Mouse (Mus musculus): ENCODE results near the gene Slc27a5. TPM values are rescaled to one million over a fixed set of nuclear protein-coding genes. Genes with fewer than 3 reads are reported as not detected.
A peak's percentile ranks its signal among the peaks of the same experiment; 100 is the strongest.

The Slc27a5 gene
- total and polyA plus RNA-seq, 3 experiments: 0.22 TPM; not detected in 2

DNA sequence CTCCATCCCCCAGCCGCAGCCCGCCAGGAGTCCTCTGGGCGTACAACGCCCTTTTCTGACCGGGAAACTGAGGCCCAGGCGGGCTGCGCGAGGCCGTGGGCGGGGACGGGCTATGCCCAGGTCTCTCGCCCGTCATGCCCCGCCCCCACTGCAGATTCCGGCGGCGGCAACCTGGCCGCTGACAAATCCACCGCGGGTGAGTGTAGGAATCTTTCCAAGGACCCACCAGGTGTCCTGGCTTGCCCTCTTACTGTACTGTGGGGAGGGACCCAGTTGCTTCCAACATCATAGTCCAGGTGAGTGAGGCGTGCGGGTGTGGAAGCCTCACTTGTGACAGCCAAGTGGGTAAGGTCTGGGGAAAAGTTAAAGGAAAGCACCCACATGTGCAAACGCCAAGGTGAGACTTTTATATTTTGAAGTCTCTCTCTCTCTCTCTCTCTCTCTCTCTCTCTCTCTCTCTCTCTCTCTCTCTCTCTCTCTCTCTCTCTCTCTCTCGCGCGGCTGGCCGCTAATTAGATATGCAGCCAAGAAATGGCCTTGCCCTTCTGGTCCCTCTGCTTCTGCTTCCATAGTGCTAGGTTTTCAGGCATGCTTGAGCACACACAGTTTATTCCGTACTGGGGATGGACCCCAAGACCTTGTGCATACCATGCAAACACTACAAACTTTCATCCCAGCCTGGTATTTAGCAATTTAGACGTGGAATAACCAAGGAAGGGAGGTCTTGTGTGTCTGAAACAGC, 31.7 kb downstream of the Slc27a5 start:
- TF ChIP-seq POLR2AphosphoS5 (IDR thresholded peaks at IDR 0.05; ENCODE audit: insufficient replicate concordance, low read depth, low read length) (no peak), TAL1 (conservative IDR thresholded peaks at IDR 0.05; ENCODE audit: low read depth, low read length) (no peak), CTCF (IDR thresholded peaks at IDR 0.05; ENCODE audit: low read depth, low read length) (no peak), GATA1 (IDR thresholded peaks at IDR 0.05; ENCODE audit: borderline replicate concordance, low read length) (no peak), GATA2 (IDR thresholded peaks at IDR 0.05; ENCODE audit: borderline replicate concordance, low read depth, low read length) (no peak)
- peaks cover 24% of the 10 kb centered on the region for H3K4me1 ChIP-seq (ENCODE audit: insufficient read depth, low read depth, low read length)
- DNase-seq (ENCODE audit: low spot score) (peak; percentile 40), ATAC-seq (ENCODE audit: extremely low read depth, insufficient number of reproducible peaks, low FRiP score, poor library complexity, severe bottlenecking) (0 out of 2 replicates have a peak, but pooled peaks have one; percentile 23)
- H3K36me3 ChIP-seq (replicated peaks): peaks cover 31% of the 10 kb centered on the region
- H3K4me3 ChIP-seq (ENCODE audit: low read depth, low read length): peak overlapping the region; percentile 87
- H3K27me3 ChIP-seq (ENCODE audit: insufficient read depth, low read length): no peaks in the 10 kb centered on the region
- no peaks in the 10 kb centered on the region for H3K9me3 ChIP-seq (replicated peaks)

DNA sequence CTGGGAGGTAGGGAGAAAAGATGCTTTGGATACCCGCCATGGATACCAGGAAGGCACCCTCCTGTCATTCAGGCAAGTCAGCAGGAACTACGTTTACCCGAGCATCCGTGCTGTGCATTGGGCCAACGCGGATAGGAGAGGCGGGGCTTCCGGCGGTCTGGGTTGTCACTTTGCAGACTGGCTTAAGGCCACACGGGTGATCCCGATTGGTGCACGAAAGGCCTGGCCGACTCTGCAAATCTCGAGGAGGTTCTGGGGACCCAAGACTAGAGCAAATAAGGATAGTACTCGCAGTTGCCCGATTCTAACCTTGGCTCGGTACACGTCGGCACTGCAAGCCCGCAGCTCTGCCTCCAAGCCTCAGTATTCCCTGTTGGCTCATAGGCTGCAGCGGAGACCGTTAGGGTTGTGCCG, 32.3 kb downstream of the Slc27a5 start, which contains the start of gene Zfp324:
Zfp324 (plus strand) TSS at position 161 of the 414 bp plus-strand sequence.
- H3K4me1 ChIP-seq (ENCODE audit: insufficient read depth, low read depth, low read length): peaks cover 24% of the 10 kb centered on the region
- no peaks in the 10 kb centered on the region for H3K9me3 ChIP-seq (replicated peaks)
- DNase-seq (ENCODE audit: low spot score): peak; percentile 96
- H3K36me3 ChIP-seq (replicated peaks): peaks cover 25% of the 10 kb centered on the region
- no peaks in the 10 kb centered on the region for H3K27me3 ChIP-seq (ENCODE audit: insufficient read depth, low read length)
- peak within 1 kb of the TSS; percentile 87 for H3K4me3 ChIP-seq (ENCODE audit: low read depth, low read length)
- TF ChIP-seq GATA1 (IDR thresholded peaks at IDR 0.05; ENCODE audit: borderline replicate concordance, low read length) (no peak), GATA2 (IDR thresholded peaks at IDR 0.05; ENCODE audit: borderline replicate concordance, low read depth, low read length) (no peak), POLR2AphosphoS5 (IDR thresholded peaks at IDR 0.05; ENCODE audit: insufficient replicate concordance, low read depth, low read length) (no peak), CTCF (IDR thresholded peaks at IDR 0.05; ENCODE audit: low read depth, low read length) (no peak), TAL1 (conservative IDR thresholded peaks at IDR 0.05; ENCODE audit: low read depth, low read length) (no peak)
- peak; percentile 98 for ATAC-seq (ENCODE audit: extremely low read depth, insufficient number of reproducible peaks, low FRiP score, poor library complexity, severe bottlenecking)

DNA sequence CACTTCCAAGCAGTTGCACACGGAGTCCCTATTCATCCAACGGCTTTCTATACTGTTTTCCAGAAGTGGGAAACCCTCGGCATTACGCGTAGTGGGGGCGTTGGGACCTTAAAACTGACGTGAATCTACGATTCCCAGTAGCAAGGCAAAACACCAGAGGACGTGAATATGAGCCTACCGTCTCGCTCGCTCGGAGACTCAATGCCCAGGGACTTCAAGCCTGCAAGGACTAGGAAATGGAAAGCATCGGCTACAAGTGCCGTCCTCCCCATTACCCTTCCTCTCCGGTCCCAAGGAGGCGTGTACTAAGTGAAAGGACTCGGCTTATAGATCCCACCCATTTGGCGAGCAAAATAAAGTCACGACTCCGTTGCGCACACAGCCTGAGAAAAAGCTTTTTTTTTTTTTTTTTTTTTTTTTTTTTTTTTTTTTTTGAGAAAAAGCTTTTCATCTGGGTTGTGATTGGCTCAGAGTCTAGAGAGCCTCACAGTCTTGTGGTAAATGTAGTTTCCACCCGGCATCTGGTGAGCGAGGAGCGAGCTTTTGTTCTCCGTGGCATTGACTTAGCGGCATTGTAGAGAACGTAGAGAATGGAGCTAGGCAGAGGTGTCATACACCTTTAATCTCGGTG, 36.4 kb downstream of the Slc27a5 start:
- ATAC-seq (ENCODE audit: extremely low read depth, insufficient number of reproducible peaks, low FRiP score, poor library complexity, severe bottlenecking) (no peak), DNase-seq (ENCODE audit: low spot score) (no peak)
- Histone ChIP-seq H3K4me3 (ENCODE audit: low read depth, low read length) (no peak overlapping the region), H3K4me1 (ENCODE audit: insufficient read depth, low read depth, low read length) (peaks cover 23% of the 10 kb centered on the region), H3K36me3 (replicated peaks) (no peaks in the 10 kb centered on the region), H3K9me3 (replicated peaks) (no peaks in the 10 kb centered on the region), H3K27me3 (ENCODE audit: insufficient read depth, low read length) (peaks cover 6% of the 10 kb centered on the region)
- TF ChIP-seq GATA2 (IDR thresholded peaks at IDR 0.05; ENCODE audit: borderline replicate concordance, low read depth, low read length): no peak
- no peak for TF ChIP-seq POLR2AphosphoS5 (IDR thresholded peaks at IDR 0.05; ENCODE audit: insufficient replicate concordance, low read depth, low read length)
- TF ChIP-seq GATA1 (IDR thresholded peaks at IDR 0.05; ENCODE audit: borderline replicate concordance, low read length): no peak
- TF ChIP-seq TAL1 (conservative IDR thresholded peaks at IDR 0.05; ENCODE audit: low read depth, low read length): no peak
- no peak for TF ChIP-seq CTCF (IDR thresholded peaks at IDR 0.05; ENCODE audit: low read depth, low read length)

DNA sequence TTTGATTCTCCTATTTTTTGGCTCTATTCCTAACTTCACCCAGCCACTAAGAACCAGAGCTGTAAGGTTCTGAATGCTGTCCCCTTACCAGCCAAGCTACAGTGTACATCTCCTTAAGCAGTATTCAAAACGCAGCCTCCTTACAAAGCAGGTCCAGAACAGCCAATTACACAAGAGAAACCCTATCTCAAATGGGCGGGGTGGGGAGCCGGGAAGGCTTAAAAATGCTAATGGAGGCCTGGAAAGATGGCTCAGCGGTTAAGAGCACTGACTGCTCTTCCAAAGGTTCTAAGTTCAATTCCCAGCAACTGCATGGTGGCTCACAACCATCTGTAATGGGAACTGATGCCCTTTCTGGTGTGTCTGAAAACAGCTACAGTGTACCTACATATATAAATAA, 38.3 kb downstream of the Slc27a5 start:
- peaks cover 6% of the 10 kb centered on the region for H3K27me3 ChIP-seq (ENCODE audit: insufficient read depth, low read length)
- DNase-seq (ENCODE audit: low spot score) (no peak), ATAC-seq (ENCODE audit: extremely low read depth, insufficient number of reproducible peaks, low FRiP score, poor library complexity, severe bottlenecking) (no peak)
- no peaks in the 10 kb centered on the region for H3K36me3 ChIP-seq (replicated peaks)
- H3K9me3 ChIP-seq (replicated peaks): no peaks in the 10 kb centered on the region
- H3K4me3 ChIP-seq (ENCODE audit: low read depth, low read length): no peak overlapping the region
- TF ChIP-seq CTCF (IDR thresholded peaks at IDR 0.05; ENCODE audit: low read depth, low read length): no peak
- no peak for TF ChIP-seq GATA2 (IDR thresholded peaks at IDR 0.05; ENCODE audit: borderline replicate concordance, low read depth, low read length)
- TF ChIP-seq GATA1 (IDR thresholded peaks at IDR 0.05; ENCODE audit: borderline replicate concordance, low read length): no peak
- TF ChIP-seq TAL1 (conservative IDR thresholded peaks at IDR 0.05; ENCODE audit: low read depth, low read length): no peak
- no peak for TF ChIP-seq POLR2AphosphoS5 (IDR thresholded peaks at IDR 0.05; ENCODE audit: insufficient replicate concordance, low read depth, low read length)
- peaks cover 7% of the 10 kb centered on the region for H3K4me1 ChIP-seq (ENCODE audit: insufficient read depth, low read depth, low read length)

DNA sequence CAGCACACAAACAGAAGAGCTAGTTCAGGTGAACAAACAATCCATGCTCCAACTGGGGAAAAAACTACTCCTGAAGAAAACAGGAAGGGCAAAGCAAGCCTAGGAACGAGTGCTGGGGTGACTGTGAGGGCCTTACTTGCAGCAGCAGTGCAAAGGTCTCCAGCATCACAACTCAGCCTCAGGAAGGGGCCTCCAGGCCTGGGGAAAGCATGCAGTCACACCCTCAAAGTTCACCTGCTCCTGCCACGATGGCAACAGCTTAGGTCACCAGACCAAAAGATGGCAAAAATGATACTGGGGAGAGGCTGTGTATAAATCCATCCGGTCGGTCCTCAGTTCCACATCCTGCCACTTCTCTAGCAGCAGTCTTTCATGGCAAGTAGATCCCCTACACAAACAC, 39.0 kb downstream of the Slc27a5 start:
- TF ChIP-seq POLR2AphosphoS5 (IDR thresholded peaks at IDR 0.05; ENCODE audit: insufficient replicate concordance, low read depth, low read length) (no peak), GATA1 (IDR thresholded peaks at IDR 0.05; ENCODE audit: borderline replicate concordance, low read length) (no peak), GATA2 (IDR thresholded peaks at IDR 0.05; ENCODE audit: borderline replicate concordance, low read depth, low read length) (no peak), TAL1 (conservative IDR thresholded peaks at IDR 0.05; ENCODE audit: low read depth, low read length) (no peak)
- no peaks in the 10 kb centered on the region for H3K36me3 ChIP-seq (replicated peaks)
- H3K4me1 ChIP-seq (ENCODE audit: insufficient read depth, low read depth, low read length): peaks cover 7% of the 10 kb centered on the region
- H3K4me3 ChIP-seq (ENCODE audit: low read depth, low read length): no peak overlapping the region
- H3K27me3 ChIP-seq (ENCODE audit: insufficient read depth, low read length): peaks cover 6% of the 10 kb centered on the region
- H3K9me3 ChIP-seq (replicated peaks): no peaks in the 10 kb centered on the region
- DNase-seq (ENCODE audit: low spot score) (no peak), ATAC-seq (ENCODE audit: extremely low read depth, insufficient number of reproducible peaks, low FRiP score, poor library complexity, severe bottlenecking) (no peak)

DNA sequence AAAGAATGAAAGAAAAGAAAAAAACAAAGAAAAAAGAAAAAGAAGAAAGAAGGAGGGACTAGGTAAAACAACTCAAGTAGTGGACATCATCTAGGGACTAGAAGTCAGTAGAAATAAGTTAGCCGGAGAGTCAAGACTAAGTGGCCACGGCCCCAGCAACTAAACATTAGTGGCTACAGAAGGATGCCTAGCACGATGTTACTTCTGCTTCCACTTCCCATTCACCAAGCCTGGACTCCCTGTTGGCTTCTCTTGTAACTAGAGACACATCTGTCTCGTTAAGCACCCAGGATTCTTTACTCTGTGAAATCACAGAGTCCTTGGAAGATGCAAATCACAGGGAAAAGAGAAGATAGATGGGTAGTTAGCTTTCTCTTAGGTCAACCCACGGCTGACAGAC, 40.5 kb downstream of the Slc27a5 start:
- no peak for ATAC-seq (ENCODE audit: extremely low read depth, insufficient number of reproducible peaks, low FRiP score, poor library complexity, severe bottlenecking)
- peaks cover 6% of the 10 kb centered on the region for H3K27me3 ChIP-seq (ENCODE audit: insufficient read depth, low read length)
- no peaks in the 10 kb centered on the region for H3K36me3 ChIP-seq (replicated peaks)
- DNase-seq (ENCODE audit: low spot score): no peak
- no peaks in the 10 kb centered on the region for H3K9me3 ChIP-seq (replicated peaks)
- H3K4me1 ChIP-seq (ENCODE audit: insufficient read depth, low read depth, low read length): peaks cover 7% of the 10 kb centered on the region
- no peak for TF ChIP-seq TAL1 (conservative IDR thresholded peaks at IDR 0.05; ENCODE audit: low read depth, low read length)
- no peak for TF ChIP-seq GATA1 (IDR thresholded peaks at IDR 0.05; ENCODE audit: borderline replicate concordance, low read length)
- TF ChIP-seq GATA2 (IDR thresholded peaks at IDR 0.05; ENCODE audit: borderline replicate concordance, low read depth, low read length): no peak
- no peak for TF ChIP-seq CTCF (IDR thresholded peaks at IDR 0.05; ENCODE audit: low read depth, low read length)
- TF ChIP-seq POLR2AphosphoS5 (IDR thresholded peaks at IDR 0.05; ENCODE audit: insufficient replicate concordance, low read depth, low read length): no peak
- H3K4me3 ChIP-seq (ENCODE audit: low read depth, low read length): no peak overlapping the region

Data from G1E (cell line).